ENCODE assay signal across 8 mouse cellular contexts in the genomic region with DNA sequence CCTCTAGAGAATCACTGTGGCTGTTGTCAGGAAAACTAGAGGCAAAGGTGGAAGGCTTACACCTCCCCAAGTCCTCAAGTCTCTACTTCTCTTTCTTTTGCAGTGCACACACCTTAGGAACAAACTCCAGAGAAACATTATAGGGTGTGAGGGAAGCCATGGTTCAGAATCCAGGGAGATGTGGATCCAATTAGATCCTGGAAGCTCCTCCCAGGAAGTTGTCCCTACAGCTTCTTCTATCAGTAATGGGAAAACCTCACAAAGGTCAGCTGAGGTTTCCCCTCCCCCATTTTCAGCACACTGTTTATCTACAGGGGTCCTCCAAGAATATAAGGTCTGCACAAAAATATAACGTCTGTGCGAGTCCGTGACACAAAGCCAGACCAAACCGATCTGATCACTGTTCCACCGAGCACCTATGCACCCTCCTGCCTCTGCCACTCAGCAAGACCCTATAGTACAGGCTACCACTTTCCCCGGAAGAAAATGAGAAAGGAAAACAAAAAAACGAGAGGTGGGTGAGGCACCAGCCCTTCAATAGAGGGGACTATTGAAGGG. TPM values are rescaled to one million over a fixed set of nuclear protein-coding genes. Genes with fewer than 3 reads are reported as not detected.
DNase-seq lines count a peak whose midpoint lies in the region; ATAC-seq and TF ChIP-seq lines count a peak whose summit lies in the region.

No protein-coding gene starts in this region.

- no peak for TF ChIP-seq CTCF in layer of hippocampus, adult 2 months (conservative IDR thresholded peaks at IDR 0.05)

- no peak overlapping the region for H3K9ac ChIP-seq in forebrain, embryonic 11.5 days (ENCODE audit: low read length)
- H3K9ac ChIP-seq in limb, embryonic 12.5 days (replicated peaks): no peak overlapping the region
- H3K9ac ChIP-seq in neural tube, embryonic 15.5 days (replicated peaks): peak overlapping the region; percentile 23; the same call in 1 of the 2 replicates

- H3K36me3 ChIP-seq in forebrain, embryonic 11.5 days (ENCODE audit: control insufficient read depth, insufficient read depth, low read length): no peaks in the 10 kb centered on the region
- peaks cover 15% of the 10 kb centered on the region for H3K36me3 ChIP-seq in limb, embryonic 12.5 days
- H3K36me3 ChIP-seq in neural tube, embryonic 15.5 days: no peaks in the 10 kb centered on the region

- H3K27me3 ChIP-seq in forebrain, embryonic 11.5 days (ENCODE audit: control insufficient read depth, insufficient read depth, low read length): no peaks in the 10 kb centered on the region
- H3K27me3 ChIP-seq in limb, embryonic 12.5 days: no peaks in the 10 kb centered on the region
- H3K27me3 ChIP-seq in neural tube, embryonic 15.5 days (replicated peaks): no peaks in the 10 kb centered on the region

- H3K4me2 ChIP-seq in forebrain, embryonic 11.5 days (ENCODE audit: low read depth, low read length, severe bottlenecking): peak overlapping the region; percentile 98; the same call in 1 of the 2 replicates
- peak overlapping the region; percentile 92 for H3K4me2 ChIP-seq in limb, embryonic 12.5 days
- H3K4me2 ChIP-seq in neural tube, embryonic 15.5 days: peak overlapping the region; percentile 94

- WGBS in forebrain, embryonic 11.5 days: 54% methylated on average over 7 of the region's 7 CpGs
- 46% methylated on average over 7 of the region's 7 CpGs for WGBS in limb, embryonic 12.5 days
- WGBS in neural tube, embryonic 15.5 days: 59% methylated on average over 7 of the region's 7 CpGs

- no peaks in the 10 kb centered on the region for H3K9me3 ChIP-seq in forebrain, embryonic 11.5 days (ENCODE audit: control insufficient read depth, low read length)
- no peaks in the 10 kb centered on the region for H3K9me3 ChIP-seq in limb, embryonic 12.5 days
- no peaks in the 10 kb centered on the region for H3K9me3 ChIP-seq in neural tube, embryonic 15.5 days (replicated peaks)

- ATAC-seq in forebrain, embryonic 11.5 days (replicated peaks; ENCODE audit: low FRiP score): no peak
- no peak for ATAC-seq in limb, embryonic 12.5 days (ENCODE audit: insufficient number of reproducible peaks, insufficient read depth, low FRiP score, low TSS enrichment, low read depth)
- no peak for ATAC-seq in neural tube, embryonic 15.5 days (ENCODE audit: low FRiP score)

- H3K4me1 ChIP-seq in forebrain, embryonic 11.5 days (replicated peaks; ENCODE audit: control insufficient read depth, insufficient read depth, low read length): peaks cover 14% of the 10 kb centered on the region; the same call in 1 of the 2 replicates
- peaks cover 62% of the 10 kb centered on the region for H3K4me1 ChIP-seq in limb, embryonic 12.5 days (replicated peaks)
- H3K4me1 ChIP-seq in neural tube, embryonic 15.5 days: peaks cover 61% of the 10 kb centered on the region

- no peak for DNase-seq in layer of hippocampus, adult 2 months (ENCODE audit: low spot score in 2 of 2)
- no peak for DNase-seq in layer of hippocampus, postnatal 25 days (ENCODE audit: extremely low spot score in 1 of 2, low spot score in 1 of 2)
- no peak for DNase-seq in forebrain, embryonic 11.5 days (ENCODE audit: low spot score)
- no peak for DNase-seq in urinary bladder, postnatal 14 days (ENCODE audit: low spot score)
- no peak for DNase-seq in cerebellum, postnatal 25 days
- DNase-seq in spleen, postnatal 10 days (ENCODE audit: low spot score in 2 of 2): no peak

- H3K27ac ChIP-seq in layer of hippocampus, adult 2 months: no peak overlapping the region
- H3K27ac ChIP-seq in forebrain, embryonic 11.5 days (ENCODE audit: low read depth, low read length): no peak overlapping the region
- H3K27ac ChIP-seq in limb, embryonic 12.5 days: peak overlapping the region; percentile 80; the same call in 1 of the 2 replicates
- H3K27ac ChIP-seq in neural tube, embryonic 15.5 days (replicated peaks): 0 out of 2 replicates have a peak overlapping the region, but pooled peaks have one; percentile 38

- peak overlapping the region; percentile 65; the same call in 1 of the 2 replicates for H3K4me3 ChIP-seq in layer of hippocampus, adult 2 months
- H3K4me3 ChIP-seq in forebrain, embryonic 11.5 days (ENCODE audit: low read depth, low read length): peak overlapping the region; percentile 78
- H3K4me3 ChIP-seq in limb, embryonic 12.5 days (replicated peaks): peak overlapping the region; percentile 80
- H3K4me3 ChIP-seq in neural tube, embryonic 15.5 days (replicated peaks): peak overlapping the region; percentile 79

RNA-seq across cellular contexts. Expression of a gene that starts 1.3 kb away (rescaled TPM):
- total RNA-seq in layer of hippocampus, adult 2 months (2021): 1 to 10 TPM; 7.3 to 7.6 TPM
- 1 to 10 TPM; 8.1 to 9.9 TPM for total RNA-seq in layer of hippocampus, postnatal 25 days (2021)
- 14.3 and 20.7 TPM in 2 replicates for polyA plus RNA-seq in forebrain, embryonic 11.5 days (2014; fragmentation: Nextera tagmentation; extraction: Ambion mirVana)
- polyA plus RNA-seq in limb, embryonic 12.5 days (2016; fragmentation: Nextera tagmentation; extraction: Ambion mirVana): 19.2 and 23.2 TPM in 2 replicates
- 8.2 and 8.5 TPM in 2 replicates for polyA plus RNA-seq in neural tube, embryonic 15.5 days (2015; fragmentation: Nextera tagmentation; extraction: Ambion mirVana)

RNA-seq across cellular contexts. Expression of a gene that starts 1.4 kb away (rescaled TPM):
- 10 to 100 TPM; 15.8 to 16.5 TPM for total RNA-seq in layer of hippocampus, adult 2 months (2021)
- total RNA-seq in layer of hippocampus, postnatal 25 days (2021): 10 to 100 TPM; 16.5 to 17.9 TPM
- 37.8 and 41.1 TPM in 2 replicates for polyA plus RNA-seq in forebrain, embryonic 11.5 days (2014; fragmentation: Nextera tagmentation; extraction: Ambion mirVana)
- polyA plus RNA-seq in limb, embryonic 12.5 days (2016; fragmentation: Nextera tagmentation; extraction: Ambion mirVana): 59.9 and 61.2 TPM in 2 replicates
- 23.2 and 30.8 TPM in 2 replicates for polyA plus RNA-seq in neural tube, embryonic 15.5 days (2015; fragmentation: Nextera tagmentation; extraction: Ambion mirVana)

Comparison
In these comparisons a context has a peak if more than half of its experiments do, and no peak if none do; other contexts are left out.
1. H3K27ac ChIP-seq: peak in limb, embryonic 12.5 days (single experiment) and neural tube, embryonic 15.5 days (single experiment); none in layer of hippocampus, adult 2 months (single experiment) and forebrain, embryonic 11.5 days (single experiment).
2. Peak in every context shown above with its lines, with median percentiles within 50 percentile points of each other: H3K4me3 ChIP-seq and H3K4me2 ChIP-seq.